In genomic region chr2:170549146-170549545, GRCm38 (mm10) we compare ENCODE assay signal across 25 mouse cellular contexts. TPM values are rescaled to one million over a fixed set of nuclear protein-coding genes. Genes with fewer than 3 reads are reported as not detected.
DNase-seq lines count a peak whose midpoint lies in the region; ATAC-seq lines count a peak whose summit lies in the region.
"Had no signal": no experiment of that assay in that cellular context is flagged by ENCODE, and none has a peak within 500 bp of the region (broad histone marks: within the 10 kb centered on the region; RNA-seq: fewer than 3 reads in every experiment).

No protein-coding gene starts in this region.

- peak; percentile 65 to 72 for DNase-seq in kidney, adult 8-10 months
- peak; percentile 18 for DNase-seq in kidney, postnatal 10 days
- peak; percentile 59 to 70 for DNase-seq in kidney, postnatal 36 days
- no peak for DNase-seq in testis, postnatal 10 days (ENCODE audit: low spot score)
- DNase-seq: adrenal gland, adult 2 months; adrenal gland, postnatal 36 days; cerebellum, adult 18-20 months; cerebellum, adult 9-11 months; embryo, embryonic 11 days; gastrocnemius, adult 2 months; gastrocnemius, postnatal 36 days; heart, adult 11 months; heart, postnatal 36 days had no signal

- WGBS in forebrain, embryonic 15.5 days = 46% methylated on average over 2 of the region's 2 CpGs
- WGBS in forebrain, embryonic 16.5 days = 49% methylated on average over 2 of the region's 2 CpGs
- 84% methylated on average over 2 of the region's 2 CpGs for WGBS in kidney, embryonic 14.5 days

- H3K9ac ChIP-seq in forebrain, embryonic 15.5 days (replicated peaks) = no peak overlapping the region
- H3K9ac ChIP-seq in forebrain, embryonic 16.5 days (replicated peaks; ENCODE audit: low read depth, low read length) = no peak overlapping the region
- H3K9ac ChIP-seq in kidney, embryonic 14.5 days (ENCODE audit: low read depth, low read length) = no peak overlapping the region
- H3K9ac ChIP-seq: embryonic facial prominence, embryonic 15.5 days; heart, embryonic 13.5 days; hindbrain, embryonic 12.5 days had no signal

- no peak overlapping the region for H3K4me2 ChIP-seq in forebrain, embryonic 15.5 days (replicated peaks)
- no peak overlapping the region for H3K4me2 ChIP-seq in forebrain, embryonic 16.5 days (ENCODE audit: low read length)
- no peak overlapping the region for H3K4me2 ChIP-seq in kidney, embryonic 14.5 days (replicated peaks; ENCODE audit: low read depth, low read length)
- H3K4me2 ChIP-seq: embryonic facial prominence, embryonic 15.5 days; heart, embryonic 13.5 days; hindbrain, embryonic 12.5 days had no signal

- no peaks in the 10 kb centered on the region for H3K27me3 ChIP-seq in forebrain, embryonic 15.5 days
- H3K27me3 ChIP-seq in forebrain, embryonic 16.5 days (replicated peaks; ENCODE audit: control insufficient read depth, insufficient read depth, low read length) = 0 out of 2 replicates have a peak, but pooled peaks cover 2% of the 10 kb centered on the region
- no peaks in the 10 kb centered on the region for H3K27me3 ChIP-seq in kidney, embryonic 14.5 days (ENCODE audit: control insufficient read depth, insufficient read depth, low read length)
- H3K27me3 ChIP-seq: embryonic facial prominence, embryonic 15.5 days; heart, embryonic 13.5 days; hindbrain, embryonic 12.5 days had no signal

- H3K9me3 ChIP-seq in forebrain, embryonic 15.5 days = no peaks in the 10 kb centered on the region
- no peaks in the 10 kb centered on the region for H3K9me3 ChIP-seq in forebrain, embryonic 16.5 days (ENCODE audit: control insufficient read depth, low read length)
- no peaks in the 10 kb centered on the region for H3K9me3 ChIP-seq in kidney, embryonic 14.5 days (ENCODE audit: control insufficient read depth, low read length)
- H3K9me3 ChIP-seq: embryonic facial prominence, embryonic 15.5 days; heart, embryonic 13.5 days; hindbrain, embryonic 12.5 days had no signal

- peaks cover 42% of the 10 kb centered on the region for H3K4me1 ChIP-seq in forebrain, embryonic 15.5 days
- peaks cover 27% of the 10 kb centered on the region for H3K4me1 ChIP-seq in forebrain, embryonic 16.5 days (replicated peaks; ENCODE audit: control insufficient read depth, insufficient read depth, low read length)
- H3K4me1 ChIP-seq in kidney, embryonic 14.5 days (ENCODE audit: control insufficient read depth, insufficient read depth, low read length) = peaks cover 15% of the 10 kb centered on the region

- peak overlapping the region; percentile 43; the same call in 1 of the 2 replicates for H3K27ac ChIP-seq in forebrain, embryonic 15.5 days (replicated peaks)
- no peak overlapping the region for H3K27ac ChIP-seq in forebrain, embryonic 16.5 days (ENCODE audit: low read length)
- H3K27ac ChIP-seq in kidney, embryonic 14.5 days (ENCODE audit: low read depth, low read length) = no peak overlapping the region
- H3K27ac ChIP-seq: embryonic facial prominence, embryonic 15.5 days; gastrocnemius, adult 2 months; heart, embryonic 13.5 days; hindbrain, embryonic 12.5 days had no signal

- no peaks in the 10 kb centered on the region for H3K36me3 ChIP-seq in forebrain, embryonic 15.5 days
- no peaks in the 10 kb centered on the region for H3K36me3 ChIP-seq in forebrain, embryonic 16.5 days (ENCODE audit: control insufficient read depth, insufficient read depth)
- H3K36me3 ChIP-seq in kidney, embryonic 14.5 days (ENCODE audit: control insufficient read depth, insufficient read depth, low read length) = no peaks in the 10 kb centered on the region
- H3K36me3 ChIP-seq: embryonic facial prominence, embryonic 15.5 days; heart, embryonic 13.5 days; hindbrain, embryonic 12.5 days had no signal

- no peak overlapping the region for H3K4me3 ChIP-seq in forebrain, embryonic 15.5 days
- H3K4me3 ChIP-seq in forebrain, embryonic 16.5 days (replicated peaks; ENCODE audit: low read length) = no peak overlapping the region
- no peak overlapping the region for H3K4me3 ChIP-seq in kidney, embryonic 14.5 days (ENCODE audit: low read length)
- H3K4me3 ChIP-seq: embryonic facial prominence, embryonic 15.5 days; erythroblast, embryonic 14.5 days; gastrocnemius, adult 2 months; heart, embryonic 13.5 days; hindbrain, embryonic 12.5 days had no signal

- no peak for ATAC-seq in forebrain, embryonic 15.5 days (replicated peaks)
- ATAC-seq in forebrain, embryonic 16.5 days = no peak
- ATAC-seq in kidney, embryonic 14.5 days (ENCODE audit: low FRiP score, low TSS enrichment) = no peak
- ATAC-seq: hindbrain, embryonic 16.5 days; inflammation-experienced regulatory T-cells, adult 6 months had no signal

RNA-seq across cellular contexts. Expression of gene Cyp24a1, which starts 52.2 kb away (rescaled TPM):
- 0.05 and 0.10 TPM in 2 replicates for polyA plus RNA-seq in forebrain, embryonic 15.5 days (2015; fragmentation: Nextera tagmentation; extraction: Ambion mirVana)
- polyA plus RNA-seq in forebrain, embryonic 16.5 days (2015; fragmentation: Nextera tagmentation; extraction: Ambion mirVana) = 0.11 TPM in 1 of 2 replicates, not detected in the other
- 0.09 and 0.23 TPM in 2 replicates for polyA plus RNA-seq in kidney, embryonic 14.5 days (2014; fragmentation: Nextera tagmentation; extraction: Ambion mirVana)
- polyA plus RNA-seq: embryonic facial prominence, embryonic 11.5 days; erythroblast, embryonic 14.5 days; forebrain, embryonic 11.5 days; heart, embryonic 13.5 days; heart, postnatal 0 days; hindbrain, embryonic 12.5 days; inflammation-experienced regulatory T-cells, adult 6 months had no signal

RNA-seq across cellular contexts. Expression of gene 4930470P17Rik, which starts 52.7 kb away (rescaled TPM):
- not detected in 2 replicates for polyA plus RNA-seq in forebrain, embryonic 15.5 days (2015; fragmentation: Nextera tagmentation; extraction: Ambion mirVana)
- polyA plus RNA-seq in forebrain, embryonic 16.5 days (2015; fragmentation: Nextera tagmentation; extraction: Ambion mirVana) = not detected in 2 replicates
- not detected in 2 replicates for polyA plus RNA-seq in kidney, embryonic 14.5 days (2014; fragmentation: Nextera tagmentation; extraction: Ambion mirVana)
- polyA plus RNA-seq: adrenal gland, adult 2 months; embryonic facial prominence, embryonic 11.5 days; embryonic facial prominence, embryonic 15.5 days; erythroblast, embryonic 14.5 days; forebrain, embryonic 11.5 days; heart, embryonic 13.5 days; heart, postnatal 0 days; hindbrain, embryonic 12.5 days; inflammation-experienced regulatory T-cells, adult 6 months had no signal

RNA-seq across cellular contexts. Expression of gene Pfdn4, which starts 52.9 kb away (rescaled TPM):
- 124 and 126 TPM in 2 replicates for polyA plus RNA-seq in forebrain, embryonic 15.5 days (2015; fragmentation: Nextera tagmentation; extraction: Ambion mirVana)
- 116 and 120 TPM in 2 replicates for polyA plus RNA-seq in forebrain, embryonic 16.5 days (2015; fragmentation: Nextera tagmentation; extraction: Ambion mirVana)
- polyA plus RNA-seq in kidney, embryonic 14.5 days (2014; fragmentation: Nextera tagmentation; extraction: Ambion mirVana) = 102 and 154 TPM in 2 replicates
